14 mouse cellular contexts compared by ENCODE assay signal in the genomic region with DNA sequence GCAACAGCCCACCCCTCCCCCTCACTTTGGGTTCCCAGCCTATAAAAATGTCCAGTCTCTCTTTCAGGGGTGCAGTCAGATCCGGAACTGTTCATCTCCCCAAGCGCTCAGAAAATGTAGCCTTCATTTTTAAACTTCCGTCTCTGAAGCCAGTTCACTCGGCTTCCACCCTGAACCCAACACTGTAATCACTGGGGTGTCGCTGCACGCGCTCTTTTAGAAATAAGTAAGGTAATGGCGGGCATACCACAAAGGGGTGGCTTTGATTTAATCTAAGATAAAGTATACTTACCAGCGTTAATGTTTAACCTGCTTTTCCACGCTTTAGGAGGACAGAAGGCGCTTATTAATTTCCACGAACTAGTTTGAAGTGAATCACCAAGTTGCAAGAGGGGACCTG.
"Had no signal": no experiment of that assay in that cellular context is flagged by ENCODE, and none has a peak within 500 bp of the region (broad histone marks: within the 10 kb centered on the region; RNA-seq: fewer than 3 reads in every experiment).

No protein-coding gene starts in this region.

- H3K36me3 ChIP-seq: intestine, embryonic 15.5 days; limb, embryonic 13.5 days; midbrain, embryonic 12.5 days; neural tube, embryonic 13.5 days had no signal

- H3K27me3 ChIP-seq: intestine, embryonic 15.5 days; limb, embryonic 13.5 days; midbrain, embryonic 12.5 days; neural tube, embryonic 13.5 days had no signal

- DNase-seq: lung, adult 2 months; retina, postnatal 1 day; right cerebral cortex, postnatal 4 days; spleen, adult 18-20 months; thymus, adult 18-20 months; thymus, postnatal 14 days had no signal

- H3K9me3 ChIP-seq: intestine, embryonic 15.5 days; midbrain, embryonic 12.5 days; neural tube, embryonic 13.5 days had no signal

- H3K9ac ChIP-seq: hindbrain, embryonic 14.5 days; intestine, embryonic 15.5 days; limb, embryonic 13.5 days; liver, embryonic 14.5 days; midbrain, embryonic 12.5 days; neural tube, embryonic 13.5 days had no signal

- H3K27ac ChIP-seq: hindbrain, embryonic 14.5 days; intestine, embryonic 15.5 days; layer of hippocampus, adult 2 months; limb, embryonic 13.5 days; liver, embryonic 14.5 days; midbrain, embryonic 12.5 days; neural tube, embryonic 13.5 days had no signal

- H3K4me2 ChIP-seq: hindbrain, embryonic 14.5 days; intestine, embryonic 15.5 days; limb, embryonic 13.5 days; midbrain, embryonic 12.5 days; neural tube, embryonic 13.5 days had no signal

- ATAC-seq: intestine, embryonic 15.5 days; midbrain, embryonic 16.5 days had no signal

- H3K4me1 ChIP-seq: intestine, embryonic 15.5 days; midbrain, embryonic 12.5 days; neural tube, embryonic 13.5 days had no signal

- H3K4me3 ChIP-seq: intestine, embryonic 15.5 days; layer of hippocampus, adult 2 months; limb, embryonic 13.5 days; midbrain, embryonic 12.5 days; neural tube, embryonic 13.5 days had no signal
